Mouse (Mus musculus) ES-E14 (cell line): ENCODE data around the gene Znhit1.

Experiments used
- HCFC1 ChIP-seq: IDR thresholded peaks from 2 replicates; pipeline ENCODE4 v1.6.1; 2012; ENCODE audit warnings: low read length, inconsistent platforms, borderline replicate concordance; ENCODE audit not compliant: insufficient read depth
- MAFK ChIP-seq: IDR thresholded peaks from 2 replicates; pipeline ENCODE4 v1.6.1; 2014; ENCODE audit warnings: mild to moderate bottlenecking, low read depth, low read length, inconsistent platforms; ENCODE audit not compliant: insufficient read depth
- ZC3H11A ChIP-seq: IDR thresholded peaks from 2 replicates; pipeline ENCODE4 v1.6.1; 2012; ENCODE audit warnings: low read depth, mild to moderate bottlenecking, inconsistent platforms, low read length, borderline replicate concordance

- TF ChIP-seq MAFK, result no peak
- TF ChIP-seq HCFC1, result no peak
- TF ChIP-seq ZC3H11A, result no peak
These were observed 20.2 kb downstream of the Znhit1 start for GRCm38 (mm10) chr5:136967592-136967991.
